Mouse (Mus musculus): Measurements from ENCODE around the gene Hs6st2. TPM values are rescaled to one million over a fixed set of nuclear protein-coding genes. Genes with fewer than 3 reads are reported as not detected.
A peak's percentile ranks its signal among the peaks of the same experiment; 100 is the strongest.

The Hs6st2 gene
- polyA plus RNA-seq (2014; fragmentation: Nextera tagmentation; extraction: Ambion mirVana) = 21.6 and 23.9 TPM in 2 replicates

GRCm38 (mm10) chrX:51681756-51682155 lies at the start of gene Hs6st2:
Gene Hs6st2, minus strand, starts transcription at chrX:51681856.
- peak within 1 kb of the TSS; percentile 51; the same call in 1 of the 2 replicates for H3K9ac ChIP-seq (replicated peaks; ENCODE audit: low read length)
- WGBS = 30% methylated on average over 5 of the region's 5 CpGs
- no peaks in the 10 kb centered on the region for H3K9me3 ChIP-seq (ENCODE audit: control insufficient read depth, low read length)
- no peaks in the 10 kb centered on the region for H3K4me1 ChIP-seq (ENCODE audit: control insufficient read depth, insufficient read depth, low read length)
- no peaks in the 10 kb centered on the region for H3K36me3 ChIP-seq (ENCODE audit: control insufficient read depth, insufficient read depth, low read length)
- no peak for ATAC-seq (ENCODE audit: low FRiP score, low TSS enrichment)
- DNase-seq = no peak
- H3K4me2 ChIP-seq (ENCODE audit: low read length) = peak within 1 kb of the TSS; percentile 81
- H3K27me3 ChIP-seq (ENCODE audit: control insufficient read depth, insufficient read depth, low read length) = no peaks in the 10 kb centered on the region
- peak within 1 kb of the TSS; percentile 43 for H3K4me3 ChIP-seq (replicated peaks; ENCODE audit: low read depth, low read length)
- H3K27ac ChIP-seq (replicated peaks; ENCODE audit: low read depth, low read length) = no peak within 1 kb of the TSS

GRCm38 (mm10) chrX:51714086-51714745 lies 32.6 kb upstream of the Hs6st2 start:
- WGBS = 79% methylated on average over 8 of the region's 8 CpGs
- Histone ChIP-seq H3K4me1 (ENCODE audit: control insufficient read depth, insufficient read depth, low read length) (no peaks in the 10 kb centered on the region), H3K27me3 (ENCODE audit: control insufficient read depth, insufficient read depth, low read length) (no peaks in the 10 kb centered on the region), H3K9me3 (ENCODE audit: control insufficient read depth, low read length) (no peaks in the 10 kb centered on the region), H3K27ac (replicated peaks; ENCODE audit: low read depth, low read length) (no peak overlapping the region), H3K9ac (replicated peaks; ENCODE audit: low read length) (no peak overlapping the region), H3K4me3 (replicated peaks; ENCODE audit: low read depth, low read length) (no peak overlapping the region), H3K36me3 (ENCODE audit: control insufficient read depth, insufficient read depth, low read length) (no peaks in the 10 kb centered on the region), H3K4me2 (ENCODE audit: low read length) (no peak overlapping the region)
- ATAC-seq (ENCODE audit: low FRiP score, low TSS enrichment) = no peak
- no peak for DNase-seq

GRCm38 (mm10) chrX:51712996-51713395 lies 31.3 kb upstream of the Hs6st2 start:
- H3K4me1 ChIP-seq (ENCODE audit: control insufficient read depth, insufficient read depth, low read length) = no peaks in the 10 kb centered on the region
- no peak overlapping the region for H3K4me3 ChIP-seq (replicated peaks; ENCODE audit: low read depth, low read length)
- DNase-seq (no peak), ATAC-seq (ENCODE audit: low FRiP score, low TSS enrichment) (no peak)
- no peak overlapping the region for H3K4me2 ChIP-seq (ENCODE audit: low read length)
- no peak overlapping the region for H3K27ac ChIP-seq (replicated peaks; ENCODE audit: low read depth, low read length)
- 84% methylated on average over 1 of the region's 1 CpGs for WGBS
- no peaks in the 10 kb centered on the region for H3K36me3 ChIP-seq (ENCODE audit: control insufficient read depth, insufficient read depth, low read length)
- H3K27me3 ChIP-seq (ENCODE audit: control insufficient read depth, insufficient read depth, low read length) = no peaks in the 10 kb centered on the region
- no peak overlapping the region for H3K9ac ChIP-seq (replicated peaks; ENCODE audit: low read length)
- H3K9me3 ChIP-seq (ENCODE audit: control insufficient read depth, low read length) = no peaks in the 10 kb centered on the region

GRCm38 (mm10) chrX:51702823-51703222 lies 21.2 kb upstream of the Hs6st2 start:
- 62% methylated on average over 4 of the region's 4 CpGs for WGBS

GRCm38 (mm10) chrX:51699079-51699478 lies 17.4 kb upstream of the Hs6st2 start:
- Histone ChIP-seq H3K9ac (replicated peaks; ENCODE audit: low read length) (no peak overlapping the region), H3K4me1 (ENCODE audit: control insufficient read depth, insufficient read depth, low read length) (no peaks in the 10 kb centered on the region), H3K4me2 (ENCODE audit: low read length) (no peak overlapping the region), H3K4me3 (replicated peaks; ENCODE audit: low read depth, low read length) (no peak overlapping the region), H3K27me3 (ENCODE audit: control insufficient read depth, insufficient read depth, low read length) (no peaks in the 10 kb centered on the region), H3K27ac (replicated peaks; ENCODE audit: low read depth, low read length) (no peak overlapping the region), H3K36me3 (ENCODE audit: control insufficient read depth, insufficient read depth, low read length) (no peaks in the 10 kb centered on the region), H3K9me3 (ENCODE audit: control insufficient read depth, low read length) (no peaks in the 10 kb centered on the region)
- 68% methylated on average over 4 of the region's 4 CpGs for WGBS
- no peak for ATAC-seq (ENCODE audit: low FRiP score, low TSS enrichment)
- no peak for DNase-seq

More at GRCm38 (mm10) chrX:51702823-51703222, 21.2 kb upstream of the Hs6st2 start:
- no peaks in the 10 kb centered on the region for H3K36me3 ChIP-seq (ENCODE audit: control insufficient read depth, insufficient read depth, low read length)
- H3K27ac ChIP-seq (replicated peaks; ENCODE audit: low read depth, low read length) = no peak overlapping the region
- H3K4me1 ChIP-seq (ENCODE audit: control insufficient read depth, insufficient read depth, low read length) = no peaks in the 10 kb centered on the region
- no peaks in the 10 kb centered on the region for H3K27me3 ChIP-seq (ENCODE audit: control insufficient read depth, insufficient read depth, low read length)
- ATAC-seq (ENCODE audit: low FRiP score, low TSS enrichment) = no peak
- H3K4me3 ChIP-seq (replicated peaks; ENCODE audit: low read depth, low read length) = no peak overlapping the region
- no peak overlapping the region for H3K4me2 ChIP-seq (ENCODE audit: low read length)
- H3K9ac ChIP-seq (replicated peaks; ENCODE audit: low read length) = no peak overlapping the region
- H3K9me3 ChIP-seq (ENCODE audit: control insufficient read depth, low read length) = no peaks in the 10 kb centered on the region
- DNase-seq = no peak

GRCm38 (mm10) chrX:51686048-51686949 lies 4.6 kb upstream of the Hs6st2 start:
- DNase-seq (no peak), ATAC-seq (ENCODE audit: low FRiP score, low TSS enrichment) (no peak)
- Histone ChIP-seq H3K36me3 (ENCODE audit: control insufficient read depth, insufficient read depth, low read length) (no peaks in the 10 kb centered on the region), H3K4me1 (ENCODE audit: control insufficient read depth, insufficient read depth, low read length) (no peaks in the 10 kb centered on the region), H3K27me3 (ENCODE audit: control insufficient read depth, insufficient read depth, low read length) (no peaks in the 10 kb centered on the region), H3K4me3 (replicated peaks; ENCODE audit: low read depth, low read length) (no peak overlapping the region), H3K4me2 (ENCODE audit: low read length) (no peak overlapping the region), H3K9ac (replicated peaks; ENCODE audit: low read length) (no peak overlapping the region), H3K27ac (replicated peaks; ENCODE audit: low read depth, low read length) (no peak overlapping the region), H3K9me3 (ENCODE audit: control insufficient read depth, low read length) (no peaks in the 10 kb centered on the region)
- WGBS = 88% methylated on average over 6 of the region's 6 CpGs

- ATAC-seq (ENCODE audit: low FRiP score, low TSS enrichment) (no peak), DNase-seq (no peak)
- no peaks in the 10 kb centered on the region for H3K36me3 ChIP-seq (ENCODE audit: control insufficient read depth, insufficient read depth, low read length)
- no peak overlapping the region for H3K4me3 ChIP-seq (replicated peaks; ENCODE audit: low read depth, low read length)
- H3K9me3 ChIP-seq (ENCODE audit: control insufficient read depth, low read length) = no peaks in the 10 kb centered on the region
- H3K27me3 ChIP-seq (ENCODE audit: control insufficient read depth, insufficient read depth, low read length) = no peaks in the 10 kb centered on the region
- H3K9ac ChIP-seq (replicated peaks; ENCODE audit: low read length) = no peak overlapping the region
- no peak overlapping the region for H3K27ac ChIP-seq (replicated peaks; ENCODE audit: low read depth, low read length)
- no peaks in the 10 kb centered on the region for H3K4me1 ChIP-seq (ENCODE audit: control insufficient read depth, insufficient read depth, low read length)
- no peak overlapping the region for H3K4me2 ChIP-seq (ENCODE audit: low read length)
- WGBS = 25% methylated on average over 3 of the region's 3 CpGs
Measured at GRCm38 (mm10) chrX:51684336-51685056, 2.8 kb upstream of the Hs6st2 start.

- no peaks in the 10 kb centered on the region for H3K36me3 ChIP-seq (ENCODE audit: control insufficient read depth, insufficient read depth, low read length)
Measured at GRCm38 (mm10) chrX:51681170-51681667, 437 bp downstream of the Hs6st2 start.

More at GRCm38 (mm10) chrX:51681170-51681667, 437 bp downstream of the Hs6st2 start:
- Histone ChIP-seq H3K27ac (replicated peaks; ENCODE audit: low read depth, low read length) (no peak overlapping the region), H3K4me2 (ENCODE audit: low read length) (peak overlapping the region; percentile 81), H3K9me3 (ENCODE audit: control insufficient read depth, low read length) (no peaks in the 10 kb centered on the region), H3K27me3 (ENCODE audit: control insufficient read depth, insufficient read depth, low read length) (no peaks in the 10 kb centered on the region), H3K9ac (replicated peaks; ENCODE audit: low read length) (peak overlapping the region; percentile 51; the same call in 1 of the 2 replicates), H3K4me3 (replicated peaks; ENCODE audit: low read depth, low read length) (peak overlapping the region; percentile 43), H3K4me1 (ENCODE audit: control insufficient read depth, insufficient read depth, low read length) (no peaks in the 10 kb centered on the region)
- ATAC-seq (ENCODE audit: low FRiP score, low TSS enrichment) (peak; percentile 68), DNase-seq (peak; percentile 71)
- 19% methylated on average over 43 of the region's 43 CpGs for WGBS
